Mouse (Mus musculus): ENCODE measurements around the gene Rfc4. TPM values are rescaled to one million over a fixed set of nuclear protein-coding genes. Genes with fewer than 3 reads are reported as not detected.

Gene Rfc4
- 6.8 TPM for polyA plus RNA-seq (2014; fragmentation: Illumina TruSeq; extraction: RNeasy Lipid Tissue Mini Kit (QIAGEN cat#74804); ENCODE audit: low read depth, low replicate concordance)

GRCm38 (mm10) chr16:23127673-23128375 is at the start of gene Rfc4:
TSS of gene Rfc4 (minus strand) at chr16:23127737.

GRCm38 (mm10) chr16:23146280-23146679 is 18.7 kb upstream of the Rfc4 start, which contains the start of gene Adipoq:
TSS of gene Adipoq (plus strand) at chr16:23146536.

GRCm38 (mm10) chr16:23107231-23107942 is 20.1 kb downstream of the Rfc4 start, which contains the start of gene Eif4a2:
TSS of gene Eif4a2 (plus strand) at chr16:23107444.

Other genes with a start within 250 kb of the Rfc4 start
- 10,784 TPM for gene Ahsg, start 236.5 kb downstream of the Rfc4 start, polyA plus RNA-seq (2014; fragmentation: Illumina TruSeq; extraction: RNeasy Lipid Tissue Mini Kit (QIAGEN cat#74804); ENCODE audit: low read depth, low replicate concordance)
- gene Fetub, start 209.4 kb downstream of the Rfc4 start, polyA plus RNA-seq (2014; fragmentation: Illumina TruSeq; extraction: RNeasy Lipid Tissue Mini Kit (QIAGEN cat#74804); ENCODE audit: low read depth, low replicate concordance), result 367 TPM
- gene Hrg, start 176.7 kb downstream of the Rfc4 start, polyA plus RNA-seq (2014; fragmentation: Illumina TruSeq; extraction: RNeasy Lipid Tissue Mini Kit (QIAGEN cat#74804); ENCODE audit: low read depth, low replicate concordance), result 1,812 TPM
- gene Kng2, start 98.3 kb downstream of the Rfc4 start, polyA plus RNA-seq (2014; fragmentation: Illumina TruSeq; extraction: RNeasy Lipid Tissue Mini Kit (QIAGEN cat#74804); ENCODE audit: low read depth, low replicate concordance), result 363 TPM
- 2,910 TPM for gene Kng1, start 69.9 kb downstream of the Rfc4 start, polyA plus RNA-seq (2014; fragmentation: Illumina TruSeq; extraction: RNeasy Lipid Tissue Mini Kit (QIAGEN cat#74804); ENCODE audit: low read depth, low replicate concordance)
- 1,059 TPM for gene Eif4a2, start 20.3 kb downstream of the Rfc4 start, polyA plus RNA-seq (2014; fragmentation: Illumina TruSeq; extraction: RNeasy Lipid Tissue Mini Kit (QIAGEN cat#74804); ENCODE audit: low read depth, low replicate concordance)
- 0.50 TPM for gene Adipoq, start 18.8 kb upstream of the Rfc4 start, polyA plus RNA-seq (2014; fragmentation: Illumina TruSeq; extraction: RNeasy Lipid Tissue Mini Kit (QIAGEN cat#74804); ENCODE audit: low read depth, low replicate concordance)
- 49.1 TPM for gene St6gal1, start 97.0 kb upstream of the Rfc4 start, polyA plus RNA-seq (2014; fragmentation: Illumina TruSeq; extraction: RNeasy Lipid Tissue Mini Kit (QIAGEN cat#74804); ENCODE audit: low read depth, low replicate concordance)

Measured in liver, adult 10 weeks (tissue).